Mouse (Mus musculus) thymus, adult 18-20 months (tissue): ENCODE results near the gene Agap2.

Source experiments
- DNase-seq, 2 experiments: peaks; one replicate each; pipeline ENCODE4 v3.0.0; 2022; ENCODE audit warnings: mixed read lengths in 2 of 2

Gene Agap2

DNA sequence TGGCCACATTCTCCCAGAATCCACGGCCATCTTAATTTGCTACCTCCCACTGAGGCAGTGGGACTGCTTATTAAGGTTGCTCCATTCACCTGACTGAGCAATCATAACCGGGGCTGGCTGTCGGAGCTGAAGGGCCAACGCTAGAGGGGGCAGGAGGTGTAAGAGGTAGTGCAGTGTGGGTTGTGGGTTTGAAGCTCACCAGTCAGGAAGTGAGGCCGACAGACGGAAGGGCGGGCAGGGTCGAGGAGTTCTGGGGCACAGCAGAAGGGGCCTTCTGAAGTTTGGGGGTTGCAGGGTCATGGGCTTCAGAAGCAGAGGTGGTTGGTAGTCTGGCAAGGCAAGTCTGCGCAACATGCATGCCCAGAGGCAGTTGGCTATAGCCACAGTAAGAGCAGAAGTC, at the start of gene Agap2:
Gene Agap2, plus strand, starts transcription at position 205 of the 400 bp plus-strand sequence.
- DNase-seq, result peak; percentile 80 to 86

DNA sequence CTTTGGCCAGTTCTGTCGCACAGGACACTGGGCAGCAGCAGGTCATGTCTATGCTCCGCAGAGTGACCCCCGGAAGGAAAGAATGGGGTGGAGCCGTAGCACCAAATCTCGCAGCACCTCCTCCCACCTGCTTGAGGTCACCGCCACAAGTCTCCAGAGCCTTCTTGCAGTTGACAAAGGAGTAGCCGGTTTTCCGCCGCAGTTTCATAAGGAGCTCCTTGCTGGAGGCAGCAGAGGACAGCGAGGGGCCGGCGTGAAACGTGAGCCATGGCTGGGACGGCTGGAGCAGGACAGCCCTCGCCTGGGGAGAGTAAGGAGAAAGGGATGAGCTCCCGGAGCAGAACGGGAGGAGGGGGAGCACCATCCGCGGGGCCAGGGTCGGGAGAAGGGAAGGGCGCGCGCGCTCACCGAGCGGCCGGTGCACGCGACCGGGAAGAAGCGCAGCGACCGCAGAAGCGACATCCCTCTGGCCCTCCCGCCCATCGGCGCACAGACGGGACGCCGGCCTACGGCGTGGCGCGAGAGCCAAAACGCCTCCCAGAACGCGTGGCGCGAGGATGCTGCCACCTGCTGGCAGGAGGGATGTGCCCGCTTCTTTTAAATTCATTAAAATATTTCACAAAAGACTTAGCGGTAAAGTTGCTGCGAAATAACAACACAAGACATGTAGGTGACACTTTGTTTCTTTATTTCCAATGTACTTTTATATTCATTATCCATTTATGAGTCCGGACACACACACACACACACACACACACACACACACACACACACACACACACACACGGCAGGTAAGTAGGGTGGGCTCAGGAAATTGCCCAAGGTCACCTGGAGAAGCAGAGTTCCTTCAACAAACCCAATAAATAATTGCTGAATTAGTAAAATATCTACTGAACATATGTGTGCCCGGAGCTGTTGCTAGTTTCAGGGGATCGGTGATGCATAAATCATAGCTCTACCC, 44.5 kb upstream of the Agap2 start, which contains the start of gene Tsfm:
Gene Tsfm, minus strand, starts transcription at position 505 of the 961 bp plus-strand sequence.
- DNase-seq, result peak; percentile 79 to 82

DNA sequence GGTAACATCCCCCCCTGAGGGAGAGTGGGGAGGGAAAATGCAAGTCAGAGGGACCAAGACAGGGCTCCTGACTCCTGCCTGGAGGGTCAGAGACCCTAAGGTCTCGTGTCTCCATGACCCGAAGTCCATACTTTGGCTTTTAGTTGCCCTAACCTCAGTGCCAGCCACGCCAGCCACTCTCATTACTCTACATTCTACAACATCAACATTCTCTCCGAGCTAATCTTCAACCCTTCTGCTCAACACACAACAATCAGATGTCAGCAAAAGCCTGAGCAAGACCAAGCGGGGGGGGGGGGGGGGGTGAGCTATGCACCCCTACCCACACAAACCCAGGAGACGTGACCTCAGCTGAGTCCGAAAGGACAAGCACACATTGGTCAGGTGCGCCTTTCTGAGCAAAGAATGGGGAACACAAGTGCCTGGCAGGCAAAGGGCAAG, 41.8 kb upstream of the Agap2 start:
- no peak for DNase-seq

DNA sequence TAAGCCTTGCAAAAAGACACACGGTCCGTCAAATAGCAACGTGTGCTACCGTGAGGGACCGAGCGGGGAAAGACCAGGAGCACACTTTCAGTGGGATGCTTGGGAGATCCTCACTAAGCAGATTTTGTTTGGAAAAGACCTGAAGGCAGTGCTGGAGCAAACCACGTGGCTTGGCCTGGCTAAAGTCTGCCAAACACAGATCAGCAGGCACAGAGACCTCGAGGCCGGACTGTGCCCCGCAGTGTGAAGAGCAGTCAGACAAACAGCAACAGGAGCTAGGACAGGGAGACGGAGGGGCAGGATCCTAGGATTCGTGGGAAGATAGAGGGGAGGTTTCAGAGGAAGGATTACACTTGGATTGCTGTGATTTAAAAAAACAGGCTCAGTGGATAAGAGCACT, 38.8 kb upstream of the Agap2 start:
- no peak for DNase-seq

DNA sequence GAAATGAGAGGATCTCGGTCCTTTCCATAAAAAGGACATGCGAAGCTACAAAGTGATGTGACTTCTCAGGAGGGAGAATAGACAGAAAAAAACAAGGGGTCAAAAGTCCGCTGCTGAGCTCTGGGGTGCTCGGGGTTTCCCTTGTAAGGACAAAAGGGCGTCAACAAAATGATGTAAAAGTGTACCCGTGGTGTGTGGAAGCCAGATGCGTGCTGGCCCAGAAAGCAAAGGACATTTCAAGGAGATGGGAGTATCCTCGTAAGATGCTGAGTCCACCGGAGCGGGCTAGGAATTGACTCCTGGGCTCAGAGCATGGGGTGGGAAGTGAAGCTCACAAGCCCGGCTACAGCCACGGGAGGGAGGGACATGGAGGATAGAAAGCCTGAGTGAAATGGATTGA, 37.4 kb upstream of the Agap2 start:
- no peak for DNase-seq

DNA sequence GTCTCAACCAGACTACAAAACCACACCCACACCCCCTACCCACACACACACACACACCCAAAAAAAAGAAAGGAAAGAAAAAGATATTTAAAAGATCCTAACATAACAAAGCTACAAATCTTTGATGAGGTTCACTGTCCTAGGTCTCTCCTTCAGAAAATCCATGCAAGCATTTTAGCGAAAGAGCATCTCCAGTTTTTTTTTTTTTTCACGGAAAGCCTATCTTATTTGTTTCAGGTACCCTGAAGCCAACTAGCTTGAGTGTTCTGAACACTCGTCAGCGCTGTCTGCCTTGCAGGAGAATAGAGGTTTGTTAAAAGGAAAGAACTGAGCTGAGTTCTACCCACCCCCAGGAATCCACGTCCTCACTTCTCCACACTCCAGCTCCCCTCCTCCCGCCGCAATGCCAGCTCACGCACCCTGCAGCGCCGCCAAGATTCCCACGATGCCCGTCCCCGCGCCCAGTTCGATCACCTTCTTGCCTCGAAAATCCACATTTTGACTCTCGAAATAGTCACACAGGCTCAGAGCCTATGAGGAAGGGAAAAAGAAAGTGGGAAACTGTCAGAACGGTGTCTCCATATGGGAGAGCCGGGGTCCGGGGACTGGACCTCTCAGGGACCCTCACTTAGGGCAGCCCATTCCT, 34.4 kb upstream of the Agap2 start:
- no peak for DNase-seq

DNA sequence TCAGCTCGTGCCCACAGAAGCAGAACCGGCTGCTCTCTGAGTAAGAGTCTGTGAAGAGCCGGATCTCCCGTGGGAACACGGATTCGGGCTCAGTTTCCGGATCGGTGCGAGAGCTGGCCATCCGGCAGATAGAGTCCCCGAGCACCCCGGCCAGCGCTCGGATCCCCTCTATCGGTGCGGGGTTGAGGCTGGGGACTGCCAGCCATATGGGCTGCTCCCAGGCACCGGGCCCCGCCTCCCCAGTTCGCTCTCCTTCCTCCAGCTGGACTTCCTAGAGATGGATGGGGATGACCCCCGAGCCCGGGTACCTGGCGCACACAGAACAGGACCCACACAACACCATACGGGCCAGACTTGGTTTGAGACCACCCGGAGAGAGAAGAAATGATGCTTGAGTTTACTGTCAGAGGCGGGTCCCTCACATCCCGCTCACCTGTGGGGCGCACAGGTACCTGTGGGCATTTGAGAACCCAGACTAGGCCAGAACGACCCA, 33.8 kb upstream of the Agap2 start, which contains the start of the genes Mettl1 and Eef1akmt3:
Gene Mettl1, plus strand, starts transcription at position 141 of the 493 bp plus-strand sequence.
Gene Eef1akmt3, minus strand, starts transcription at position 240 of the 493 bp plus-strand sequence.
- no peak for DNase-seq

DNA sequence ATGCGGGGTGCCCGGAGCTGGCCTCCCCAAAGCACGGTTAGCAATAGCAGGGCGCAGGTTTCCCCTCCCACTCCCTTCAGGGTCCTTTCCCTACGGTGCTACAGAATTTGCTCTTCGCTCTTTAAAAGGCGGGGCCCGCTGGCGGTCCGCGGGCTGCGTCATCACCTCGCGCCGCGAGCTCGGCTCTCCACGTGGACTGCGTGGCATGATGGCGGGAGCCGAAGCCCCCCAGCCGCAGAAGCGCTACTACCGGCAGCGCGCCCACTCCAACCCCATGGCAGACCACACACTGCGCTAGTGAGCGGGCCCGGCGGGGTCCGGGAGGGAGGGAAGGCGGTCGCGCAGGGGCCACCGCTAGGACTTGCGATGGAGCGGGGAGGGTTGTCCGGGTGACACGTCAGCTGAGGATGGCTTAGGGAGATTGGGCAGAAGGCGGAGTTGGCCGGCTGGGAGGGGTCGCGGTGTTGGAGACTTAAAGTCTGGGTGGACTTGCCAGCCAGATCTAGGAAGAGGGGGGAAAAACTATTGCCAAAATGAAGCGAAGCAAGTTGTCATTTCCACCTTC, 33.2 kb upstream of the Agap2 start:
- DNase-seq, result peak; percentile 40 to 55

DNA sequence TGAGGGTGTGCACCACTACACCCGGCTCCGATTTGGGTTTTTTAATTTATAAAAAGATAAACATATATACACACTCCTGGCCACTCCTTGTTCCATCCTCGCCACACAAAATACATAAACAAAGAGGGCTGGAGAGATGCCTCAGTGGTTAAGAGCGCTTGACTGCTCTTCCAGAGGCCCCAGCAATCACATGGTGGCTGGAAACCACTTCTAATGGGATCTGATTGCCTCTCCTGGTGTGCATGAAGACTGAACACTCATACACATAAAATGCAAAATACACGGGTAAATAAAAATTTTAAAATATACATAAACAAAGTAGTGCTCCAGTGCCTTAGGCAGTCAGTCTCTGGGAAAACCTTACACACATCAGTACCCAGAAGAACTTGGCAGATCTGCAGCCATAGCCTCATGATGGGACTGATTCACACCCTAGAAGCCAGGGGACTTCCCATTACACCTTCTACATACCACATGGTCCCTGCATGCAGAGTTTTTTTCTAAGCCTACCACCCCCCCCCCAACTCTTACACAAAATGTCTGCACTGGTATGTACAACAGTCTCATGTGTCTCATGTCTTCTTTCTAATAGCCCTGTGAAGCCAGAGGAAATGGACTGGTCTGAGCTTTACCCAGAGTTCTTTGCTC, 32.5 kb upstream of the Agap2 start:
- no peak for DNase-seq

DNA sequence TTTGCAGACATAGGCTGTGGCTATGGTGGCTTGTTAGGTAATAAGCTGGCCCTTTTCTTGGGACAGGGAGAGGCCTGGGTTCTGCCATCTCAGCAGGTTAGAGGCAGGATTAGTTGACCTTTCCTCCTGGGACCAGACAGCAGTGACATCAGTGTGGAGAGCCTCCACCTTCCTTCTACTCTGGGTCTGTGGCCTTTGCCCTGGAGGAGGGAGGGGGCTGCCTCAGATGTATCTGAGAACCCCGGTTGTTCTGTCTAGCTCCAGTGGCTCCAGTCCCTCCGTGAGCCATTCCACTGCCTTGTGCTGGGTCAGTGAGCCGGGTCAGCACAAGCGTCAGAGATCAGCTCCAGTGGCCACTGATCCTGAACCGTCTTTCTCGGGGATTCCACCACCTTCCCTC, 31.9 kb upstream of the Agap2 start:
- DNase-seq, result no peak

DNA sequence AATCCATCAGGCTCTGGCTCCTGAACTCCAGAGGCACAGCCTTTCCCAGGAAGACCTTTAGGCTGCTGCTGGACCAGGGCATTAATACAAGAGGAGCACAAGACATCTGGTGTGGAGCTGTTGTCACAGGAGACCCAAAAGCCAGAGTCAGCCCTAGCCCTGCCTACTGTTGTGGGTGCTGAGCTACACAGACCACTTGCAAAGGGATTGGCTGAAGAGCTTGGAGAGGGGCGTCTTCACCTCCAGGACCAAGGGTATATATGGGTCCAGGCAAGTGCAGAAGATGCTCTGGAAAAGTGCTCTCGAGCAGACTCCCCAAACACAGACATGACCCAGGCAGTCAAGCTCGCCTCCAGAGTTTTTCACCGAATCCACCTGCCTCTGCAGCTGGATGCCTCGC, 27.1 kb upstream of the Agap2 start, which contains the start of gene Cyp27b1:
Gene Cyp27b1, plus strand, starts transcription at position 297 of the 400 bp plus-strand sequence.
- no peak for DNase-seq

DNA sequence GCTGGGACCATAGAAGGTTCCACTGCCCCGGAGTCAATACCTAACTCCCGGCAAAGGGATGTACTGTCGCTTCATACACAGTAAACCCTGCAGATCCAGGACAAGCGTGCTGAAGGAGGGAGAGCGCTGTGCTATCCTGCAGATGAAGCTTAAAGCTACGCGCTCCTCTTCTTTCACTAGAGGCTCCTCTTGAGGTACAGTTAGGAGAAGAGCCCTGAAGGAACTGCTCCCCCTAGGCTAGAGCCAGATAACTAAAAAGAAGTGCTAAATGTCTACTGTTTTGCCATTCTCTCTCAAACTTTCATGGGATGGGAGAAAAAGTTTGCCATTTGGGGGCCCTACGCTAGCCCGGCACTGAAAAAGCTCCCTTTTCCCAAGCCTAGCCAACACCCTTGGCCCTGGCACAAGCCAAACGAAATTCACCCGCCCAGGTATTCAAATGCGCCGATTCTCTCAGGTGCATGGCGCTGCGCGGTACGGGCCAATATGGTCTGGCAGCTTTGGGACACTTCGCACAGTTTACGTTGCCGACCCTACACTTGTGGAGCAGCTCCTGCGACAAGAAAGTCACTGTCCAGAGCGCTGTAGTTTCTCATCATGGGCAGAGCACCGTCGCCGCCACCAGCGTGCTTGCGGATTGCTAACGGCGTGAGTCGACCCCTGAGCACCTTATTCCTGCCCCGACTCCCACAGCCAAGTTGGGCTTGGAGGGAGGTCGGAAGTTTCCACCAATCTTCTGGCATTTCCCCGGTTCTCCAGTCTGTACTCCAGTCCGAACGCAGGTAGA, 26.3 kb upstream of the Agap2 start:
- DNase-seq, result no peak

DNA sequence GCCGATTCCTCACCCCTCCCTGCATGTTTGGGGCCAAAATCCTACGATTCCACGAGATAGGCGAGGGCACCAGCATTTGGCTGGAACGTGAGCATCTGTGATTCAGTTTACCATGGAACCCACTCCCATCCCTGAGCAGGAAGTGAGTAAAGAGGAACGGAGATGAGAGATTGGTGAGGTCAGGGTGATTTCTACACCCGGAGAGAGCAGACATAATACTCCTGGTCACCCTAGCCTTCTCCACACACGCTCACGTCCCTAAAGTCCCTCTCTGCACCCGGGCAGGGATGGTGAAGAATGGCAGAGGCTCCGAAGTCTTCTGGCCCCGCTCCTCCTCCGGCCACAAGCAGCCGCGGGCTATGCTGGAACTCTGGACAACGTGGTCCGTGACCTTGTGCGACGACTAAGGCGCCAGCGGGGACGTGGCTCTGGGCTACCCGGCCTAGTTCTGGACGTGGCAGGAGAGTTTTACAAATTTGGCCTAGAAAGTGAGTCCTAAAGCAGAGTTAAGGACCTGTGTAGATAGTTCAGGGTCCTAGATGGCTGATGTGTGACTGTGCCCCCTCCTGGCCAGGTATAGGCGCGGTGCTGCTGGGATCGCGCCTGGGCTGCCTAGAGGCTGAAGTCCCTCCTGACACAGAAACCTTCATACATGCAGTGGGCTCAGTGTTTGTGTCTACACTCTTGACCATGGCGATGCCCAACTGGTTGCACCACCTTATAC, 25.5 kb upstream of the Agap2 start:
- DNase-seq, result no peak

DNA sequence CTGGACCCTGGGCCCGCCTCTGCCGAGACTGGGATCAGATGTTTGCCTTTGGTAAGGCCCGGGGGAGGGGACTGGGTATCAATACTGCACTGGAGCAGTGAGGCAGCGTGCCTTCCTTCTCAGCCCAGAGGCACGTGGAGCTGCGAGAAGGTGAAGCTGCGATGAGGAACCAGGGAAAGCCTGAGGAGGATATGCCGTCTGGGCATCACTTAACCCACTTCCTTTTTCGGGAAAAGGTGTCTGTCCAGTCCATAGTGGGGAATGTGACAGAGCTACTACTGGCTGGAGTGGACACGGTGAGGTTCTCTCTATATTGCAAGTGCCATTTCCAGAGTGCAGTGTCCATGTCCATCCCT, 25.0 kb upstream of the Agap2 start:
- DNase-seq, result no peak

DNA sequence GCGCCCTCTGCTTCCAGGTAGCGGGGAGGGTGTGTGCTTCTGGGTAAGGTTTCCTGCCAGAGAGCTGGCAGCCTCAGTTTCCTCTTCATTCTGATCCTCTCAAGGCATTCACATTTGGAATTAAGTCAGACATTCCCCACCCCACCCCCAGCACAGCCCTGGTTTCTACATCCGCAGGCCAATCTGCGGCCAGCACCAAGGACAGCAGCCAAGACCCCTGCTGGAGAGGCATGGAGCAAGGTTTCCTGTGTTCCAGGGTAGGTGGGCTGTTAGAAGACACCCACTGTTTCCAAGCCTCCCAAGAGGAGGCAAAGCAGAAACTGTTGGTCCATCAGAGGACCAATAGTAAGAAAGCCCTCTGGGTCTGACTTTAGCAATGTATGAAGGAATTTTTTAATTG, 20.4 kb upstream of the Agap2 start:
- DNase-seq, result no peak

DNA sequence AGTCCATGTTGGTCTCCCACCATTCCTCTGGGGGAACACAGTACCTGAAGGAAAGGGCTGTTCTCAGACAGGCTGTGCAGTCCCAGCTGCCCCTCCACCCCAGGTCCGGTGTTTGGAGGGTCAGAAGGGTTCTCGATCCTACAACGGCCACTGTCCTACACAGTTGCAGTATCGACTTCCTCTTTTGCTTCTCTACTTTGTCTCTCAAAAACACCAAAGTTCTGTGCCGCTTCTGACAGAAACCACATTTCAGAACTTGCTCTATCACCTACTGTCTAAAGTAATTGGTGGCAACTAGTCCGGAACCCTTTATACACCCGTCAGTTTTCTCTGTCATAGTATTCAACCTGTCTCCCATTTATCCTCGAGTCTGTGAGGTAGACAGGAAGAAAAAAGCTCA, 19.7 kb upstream of the Agap2 start:
- DNase-seq, result no peak

DNA sequence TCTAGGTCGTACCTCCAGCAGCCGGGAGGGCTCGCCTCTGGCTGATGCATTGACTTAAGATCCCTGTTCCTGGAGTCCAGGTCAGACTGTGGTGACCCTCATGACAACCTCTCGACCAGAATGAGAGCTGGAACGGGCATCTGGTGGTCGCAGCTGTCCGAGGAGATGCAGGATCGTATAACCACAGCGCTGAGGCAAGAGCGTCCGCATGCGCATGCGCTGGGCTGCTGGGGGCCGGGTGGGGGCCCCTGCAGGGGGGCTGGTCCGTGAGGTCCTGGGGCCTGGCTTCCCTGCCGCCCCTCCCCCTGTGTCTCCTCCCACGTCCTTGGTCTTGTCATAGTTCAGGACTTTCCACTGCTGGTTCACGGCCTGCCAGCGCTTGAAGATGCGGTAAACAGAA, 18.6 kb upstream of the Agap2 start:
- no peak for DNase-seq

DNA sequence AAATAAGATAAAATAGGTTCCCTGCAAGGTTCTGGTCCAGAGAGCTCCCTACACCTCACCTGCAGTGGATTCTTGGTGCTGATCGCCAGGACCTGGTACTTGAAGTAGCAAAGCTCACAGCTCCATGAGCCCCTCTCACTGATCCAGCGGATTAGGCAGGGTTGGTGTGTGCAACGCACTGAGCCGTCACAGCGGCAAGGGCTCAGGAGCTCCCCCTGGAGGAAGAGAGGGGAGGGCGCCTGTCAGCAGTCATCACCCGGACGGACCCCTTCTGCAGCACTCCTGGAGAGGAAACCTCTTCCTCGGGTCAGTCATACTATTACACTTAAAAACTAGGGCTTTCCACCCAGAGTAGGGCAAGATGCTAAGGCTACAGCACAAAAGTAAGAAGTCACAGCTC, 16.9 kb upstream of the Agap2 start:
- DNase-seq, result peak; percentile 66 to 67

DNA sequence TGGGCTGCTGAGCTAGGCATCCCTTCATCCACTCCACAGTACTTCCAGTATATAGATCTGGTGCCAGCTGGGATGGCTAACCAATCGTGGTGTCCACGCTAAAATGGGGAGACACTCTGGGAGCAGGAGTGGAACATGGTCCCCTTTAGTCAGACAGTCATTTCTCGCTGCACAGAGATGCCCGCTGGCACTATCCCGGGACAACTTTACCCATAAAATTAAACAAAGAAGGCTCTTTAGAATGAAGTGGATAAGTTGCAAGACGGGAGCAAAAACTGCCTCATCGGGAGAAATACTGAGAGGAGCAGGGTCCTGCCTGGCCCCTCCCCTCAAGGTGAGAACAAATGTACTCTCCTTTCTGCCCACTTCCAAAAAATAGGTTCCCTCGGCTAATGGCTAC, 16.4 kb upstream of the Agap2 start:
- no peak for DNase-seq

DNA sequence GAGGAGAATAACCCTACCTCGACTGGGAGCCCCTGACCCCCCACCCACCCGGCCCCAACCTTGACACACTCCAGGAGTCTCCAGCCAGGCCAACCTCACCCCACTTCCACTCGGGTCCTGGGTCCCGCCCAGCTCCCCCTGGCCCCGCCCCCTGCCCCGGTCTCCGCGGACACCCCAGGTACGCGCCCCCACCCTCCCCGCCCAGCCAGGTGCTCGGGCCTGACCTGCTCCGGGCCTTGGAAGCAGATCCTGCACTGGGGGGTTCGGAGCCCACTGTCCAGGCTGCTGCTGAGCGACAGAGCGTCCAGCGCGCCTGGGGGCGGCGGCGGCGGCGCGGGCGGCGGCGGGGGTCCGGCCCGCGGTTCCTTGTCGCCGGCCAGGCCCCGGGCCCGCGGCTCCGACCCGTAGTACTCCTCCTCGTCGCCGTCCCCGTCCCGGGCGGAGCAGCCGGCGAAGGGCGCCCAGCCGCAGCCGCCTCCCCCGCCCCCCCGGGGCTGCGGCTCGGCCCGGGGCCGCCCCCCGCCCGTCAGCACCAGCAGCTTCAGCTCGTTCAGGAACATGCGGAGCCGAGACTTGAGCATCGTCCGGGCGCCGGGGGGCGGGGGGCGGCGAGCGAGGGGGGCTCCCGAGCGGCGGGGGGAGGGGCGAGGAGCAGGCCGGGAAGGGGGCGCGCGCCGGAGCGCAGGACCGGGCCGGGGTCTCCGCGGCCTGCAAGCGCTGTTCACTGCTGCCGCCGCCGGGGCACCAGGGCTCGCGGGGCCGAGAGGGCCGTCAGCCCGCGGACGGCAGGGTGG, 15.7 kb upstream of the Agap2 start:
- no peak for DNase-seq
